Comparison of ENCODE assay signal across 44 mouse cellular contexts in genomic region chr16:5024021-5024420, GRCm38 (mm10). TPM values are rescaled to one million over a fixed set of nuclear protein-coding genes. Genes with fewer than 3 reads are reported as not detected.
"Had no signal": no experiment of that assay in that cellular context is flagged by ENCODE, and none has a peak within 500 bp of the region (broad histone marks: within the 10 kb centered on the region; RNA-seq: fewer than 3 reads in every experiment).

No protein-coding gene starts in this region.

- H3K4me2 ChIP-seq: limb, embryonic 12.5 days; limb, embryonic 13.5 days; limb, embryonic 15.5 days; liver, embryonic 13.5 days; lung, embryonic 14.5 days; lung, embryonic 15.5 days; midbrain, embryonic 11.5 days; midbrain, embryonic 12.5 days; midbrain, embryonic 13.5 days; midbrain, embryonic 15.5 days; neural tube, embryonic 12.5 days; neural tube, embryonic 13.5 days had no signal

- H3K4me3 ChIP-seq: left cerebral cortex, adult 2 months; limb, embryonic 10.5 days; limb, embryonic 12.5 days; limb, embryonic 13.5 days; limb, embryonic 15.5 days; liver, embryonic 13.5 days; lung, embryonic 15.5 days; megakaryocyte, embryonic 14.5 days; midbrain, embryonic 10.5 days; midbrain, embryonic 12.5 days; midbrain, embryonic 13.5 days; midbrain, embryonic 15.5 days; myocyte; neural tube, embryonic 12.5 days; neural tube, embryonic 13.5 days had no signal

- H3K9ac ChIP-seq: limb, embryonic 12.5 days; limb, embryonic 13.5 days; limb, embryonic 15.5 days; liver, embryonic 13.5 days; liver, embryonic 14.5 days; lung, embryonic 14.5 days; lung, embryonic 15.5 days; midbrain, embryonic 12.5 days; midbrain, embryonic 13.5 days; midbrain, embryonic 15.5 days; neural tube, embryonic 12.5 days; neural tube, embryonic 13.5 days had no signal

- H3K27ac ChIP-seq: left cerebral cortex, adult 2 months; limb, embryonic 10.5 days; limb, embryonic 12.5 days; limb, embryonic 13.5 days; limb, embryonic 15.5 days; liver, embryonic 13.5 days; liver, embryonic 14.5 days; lung, embryonic 15.5 days; macrophage; midbrain, embryonic 10.5 days; midbrain, embryonic 12.5 days; midbrain, embryonic 13.5 days; midbrain, embryonic 15.5 days; neural tube, embryonic 12.5 days; neural tube, embryonic 13.5 days had no signal

- DNase-seq: layer of hippocampus, postnatal 36 days; left cerebral cortex, postnatal 4 days; liver, embryonic 13.5 days; lung, adult 18-20 months; lung, adult 2 months; lung, embryonic 14.5 days; lung, postnatal 10 days; lung, postnatal 14 days; lung, postnatal 36 days; lung, postnatal 4 days; midbrain, embryonic 14.5 days had no signal

- H3K9me3 ChIP-seq: limb, embryonic 10.5 days; limb, embryonic 12.5 days; limb, embryonic 13.5 days; limb, embryonic 15.5 days; liver, embryonic 13.5 days; lung, embryonic 15.5 days; megakaryocyte, embryonic 14.5 days; midbrain, embryonic 10.5 days; midbrain, embryonic 12.5 days; midbrain, embryonic 13.5 days; midbrain, embryonic 15.5 days; neural tube, embryonic 12.5 days; neural tube, embryonic 13.5 days had no signal

- H3K4me1 ChIP-seq: limb, embryonic 10.5 days; limb, embryonic 12.5 days; limb, embryonic 13.5 days; limb, embryonic 15.5 days; liver, embryonic 13.5 days; lung, embryonic 15.5 days; midbrain, embryonic 10.5 days; midbrain, embryonic 12.5 days; midbrain, embryonic 13.5 days; midbrain, embryonic 15.5 days; neural tube, embryonic 12.5 days; neural tube, embryonic 13.5 days had no signal

- ATAC-seq: lung, postnatal 0 days; midbrain, embryonic 13.5 days; midbrain, embryonic 15.5 days; midbrain, embryonic 16.5 days had no signal

- H3K27me3 ChIP-seq: limb, embryonic 12.5 days; limb, embryonic 13.5 days; limb, embryonic 15.5 days; liver, embryonic 13.5 days; lung, embryonic 15.5 days; megakaryocyte, embryonic 14.5 days; midbrain, embryonic 12.5 days; midbrain, embryonic 13.5 days; midbrain, embryonic 15.5 days; neural tube, embryonic 12.5 days; neural tube, embryonic 13.5 days had no signal

RNA-seq across cellular contexts. Expression of gene Smim22, which starts 16.9 kb away (rescaled TPM):
- total RNA-seq: layer of hippocampus, postnatal 36 days; left cerebral cortex, adult 18-20 months; left cerebral cortex, adult 2 months; left cerebral cortex, adult 8-10 months; left cerebral cortex, postnatal 10 days; left cerebral cortex, postnatal 14 days; left cerebral cortex, postnatal 25 days; left cerebral cortex, postnatal 36 days; left cerebral cortex, postnatal 4 days; megakaryocyte progenitor cell, adult 5-6 weeks; megakaryocyte, adult 5-6 weeks; megakaryocyte-erythroid progenitor cell, adult 5-6 weeks; midbrain, postnatal 0 days; monocyte, adult 5-6 weeks had no signal
- polyA plus RNA-seq: macrophage; midbrain, embryonic 11.5 days; midbrain, embryonic 12.5 days; midbrain, embryonic 14.5 days; midbrain, postnatal 0 days; neural tube, embryonic 11.5 days; neural tube, embryonic 12.5 days; neural tube, embryonic 13.5 days had no signal

RNA-seq across cellular contexts. Expression of gene Sept12, which starts 26.4 kb away (rescaled TPM):
- total RNA-seq: layer of hippocampus, postnatal 36 days; left cerebral cortex, adult 18-20 months; left cerebral cortex, adult 2 months; left cerebral cortex, adult 8-10 months; left cerebral cortex, postnatal 10 days; left cerebral cortex, postnatal 14 days; left cerebral cortex, postnatal 25 days; left cerebral cortex, postnatal 36 days; left cerebral cortex, postnatal 4 days; megakaryocyte progenitor cell, adult 5-6 weeks; megakaryocyte, adult 5-6 weeks; megakaryocyte-erythroid progenitor cell, adult 5-6 weeks; midbrain, postnatal 0 days; monocyte, adult 5-6 weeks had no signal
- polyA plus RNA-seq: limb, embryonic 10.5 days; limb, embryonic 11.5 days; limb, embryonic 13.5 days; limb, embryonic 15.5 days; liver, embryonic 13.5 days; lung, adult 2 months; lung, embryonic 16.5 days; macrophage; midbrain, embryonic 10.5 days; midbrain, embryonic 11.5 days; midbrain, embryonic 12.5 days; midbrain, embryonic 13.5 days; midbrain, embryonic 14.5 days; midbrain, embryonic 15.5 days; midbrain, embryonic 16.5 days; midbrain, postnatal 0 days; neural tube, embryonic 11.5 days; neural tube, embryonic 12.5 days; neural tube, embryonic 13.5 days had no signal
